Mouse (Mus musculus): ENCODE data around the gene Cactin.

DNA sequence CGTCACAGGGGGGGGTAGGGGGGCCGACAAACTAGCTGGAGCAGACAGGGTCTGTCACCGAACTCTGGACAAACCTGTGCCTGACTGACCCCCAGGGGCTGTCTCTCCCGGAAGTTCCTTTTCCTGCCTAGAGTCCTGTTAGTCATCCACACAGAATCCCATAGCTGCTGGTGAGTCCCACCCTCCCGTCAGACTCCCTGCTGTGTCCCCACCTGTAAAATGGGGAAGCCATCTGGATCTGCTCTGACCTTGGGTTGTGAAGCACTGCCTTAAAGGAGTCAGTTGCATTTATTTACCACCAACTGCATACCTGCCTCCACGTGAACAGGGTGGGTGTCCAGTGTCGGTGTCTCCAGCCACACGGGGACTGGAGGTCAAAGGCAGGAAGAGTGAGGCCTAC, 26.5 kb upstream of the Cactin start:
- TF ChIP-seq CTCF (IDR thresholded peaks at IDR 0.05; ENCODE audit: low read depth, low read length), result no peak
- TF ChIP-seq POLR2A (IDR thresholded peaks at IDR 0.05; ENCODE audit: insufficient read depth, low read length), result no peak
- no peak for TF ChIP-seq EP300 (IDR thresholded peaks at IDR 0.05; ENCODE audit: insufficient read depth, low read depth, low read length)

Measured in ES-Bruce4 (cell line).